Mouse (Mus musculus) adrenal gland, adult 2 months (tissue): Measurements from ENCODE around the gene Gm43720. TPM values are rescaled to one million over a fixed set of nuclear protein-coding genes. Genes with fewer than 3 reads are reported as not detected.
A peak's percentile ranks its signal among the peaks of the same experiment; 100 is the strongest.
"Not testable (repeated sequence)": the region's sequence is repeated elsewhere in the genome, so short reads cannot be mapped to it uniquely, and the experiment has no call there.

Source experiments
- DNase-seq: peaks from one replicate; pipeline ENCODE4 v3.0.0; 2021
- polyA plus RNA-seq: library from polyadenylated mRNA; depleted of rRNA; stranded (reverse); fragments of >200 nt; gene quantifications from 2 replicates; pipeline ENCODE4 v1.2.3, GENCODE M21; 2012
- total RNA-seq, 2 experiments: library from RNA; stranded (reverse); gene quantifications; 2 replicates each; pipeline ENCODE4 v1.2.3; 2021

Gm43720 gene
- total and polyA plus RNA-seq, 3 experiments: not detected

DNA sequence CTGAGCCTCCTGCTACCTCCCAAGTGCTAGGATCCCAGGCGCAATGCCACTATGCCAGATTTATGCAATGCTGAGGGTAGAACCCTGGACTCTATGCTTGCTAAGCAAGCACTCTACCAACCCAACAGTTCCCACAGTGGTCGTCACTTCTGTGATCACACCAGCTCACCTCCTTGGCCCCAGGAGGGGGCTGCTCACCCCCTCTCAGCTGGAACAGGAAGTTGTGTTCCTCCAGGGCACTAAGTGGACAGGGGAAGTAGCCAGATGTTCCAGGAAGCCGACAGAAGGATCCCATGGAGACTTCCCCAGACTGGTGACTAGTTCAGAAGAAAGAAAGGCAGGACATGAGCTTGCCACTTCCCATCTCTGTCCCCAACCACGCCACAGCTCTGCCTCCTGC is 17.8 kb downstream of the Gm43720 start:
- no peak for DNase-seq

DNA sequence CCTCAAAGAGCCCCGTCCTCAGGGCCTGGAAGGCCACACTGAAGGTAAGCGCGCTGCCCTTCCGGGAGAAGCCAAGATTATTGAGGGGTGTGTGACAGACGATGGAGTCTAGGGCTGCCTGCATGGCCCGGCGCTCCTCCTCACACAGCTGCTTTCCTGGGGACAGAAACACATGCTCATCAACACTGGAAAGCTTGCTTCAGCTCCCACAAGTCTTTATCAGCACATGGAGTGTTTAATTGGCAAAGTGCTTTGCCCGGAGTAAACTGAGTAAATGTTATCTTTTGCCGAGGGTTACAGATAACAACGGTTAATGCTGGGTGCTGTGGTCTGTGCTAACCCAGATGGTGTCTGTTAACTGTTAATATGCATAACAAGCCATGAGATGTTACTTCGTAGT is 18.9 kb downstream of the Gm43720 start:
- DNase-seq: no peak

- no peak for DNase-seq
Observed at GRCm38 (mm10) chr5:138260051-138260450, 19.7 kb downstream of the Gm43720 start.

DNA sequence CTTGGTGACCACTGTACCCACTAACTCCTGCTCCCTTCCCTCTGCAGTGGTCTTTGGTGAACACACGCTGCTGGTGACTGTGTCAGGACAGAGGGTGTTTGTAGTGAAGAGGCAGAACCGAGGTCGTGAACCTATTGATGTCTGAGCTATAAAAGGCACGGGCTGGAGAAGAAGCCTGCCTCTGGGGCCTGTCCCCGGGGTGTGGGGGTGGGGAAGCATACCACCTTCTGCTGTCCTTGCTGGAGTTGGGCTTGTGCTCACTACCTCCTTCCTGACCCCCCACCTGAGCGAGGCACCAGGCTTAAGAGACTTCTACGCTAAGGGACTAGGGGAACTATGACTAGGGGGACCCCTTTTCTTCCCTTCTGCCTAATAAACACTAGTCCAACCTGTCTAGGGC is 20.8 kb downstream of the Gm43720 start:
- DNase-seq: no peak

DNA sequence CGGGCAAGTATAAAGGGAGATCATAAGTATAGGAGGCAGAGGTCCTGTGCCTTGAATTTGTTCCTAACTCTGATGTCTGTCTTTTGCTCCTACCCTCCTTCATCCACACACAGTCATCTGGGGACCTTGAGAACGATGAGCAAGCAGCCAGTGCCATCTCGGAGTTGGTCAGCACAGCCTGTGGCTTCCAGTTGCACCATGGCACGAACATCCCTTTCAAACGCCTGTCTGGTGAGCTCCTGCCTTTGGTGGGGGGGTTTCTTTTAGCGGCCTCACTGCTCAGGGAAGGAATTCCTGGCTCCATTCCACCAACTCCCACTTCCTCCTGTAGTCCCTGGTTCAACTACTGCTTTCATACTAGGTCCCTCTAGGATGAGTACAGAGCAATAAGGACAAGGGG is 21.2 kb downstream of the Gm43720 start:
- peak; percentile 80 for DNase-seq

DNA sequence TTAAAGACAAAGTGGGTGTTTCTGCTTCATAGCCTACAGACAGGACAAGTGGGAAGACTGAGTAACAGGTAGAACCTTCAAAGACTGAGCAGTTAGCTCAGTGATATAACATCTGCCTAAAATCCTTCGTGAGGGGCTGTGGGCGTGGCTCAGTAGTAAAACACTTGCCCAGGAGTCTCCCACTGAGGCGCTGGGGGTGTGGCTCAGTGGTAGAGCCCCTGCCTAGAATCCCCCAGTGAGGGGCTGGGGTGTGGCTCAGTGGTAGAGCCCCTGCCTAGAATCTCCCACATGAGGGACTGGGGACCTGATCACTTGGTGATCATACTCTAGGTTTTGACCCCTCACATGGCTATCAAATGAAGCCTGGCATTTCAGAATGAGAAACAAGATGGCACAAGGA is 21.7 kb downstream of the Gm43720 start:
- DNase-seq: no peak

DNA sequence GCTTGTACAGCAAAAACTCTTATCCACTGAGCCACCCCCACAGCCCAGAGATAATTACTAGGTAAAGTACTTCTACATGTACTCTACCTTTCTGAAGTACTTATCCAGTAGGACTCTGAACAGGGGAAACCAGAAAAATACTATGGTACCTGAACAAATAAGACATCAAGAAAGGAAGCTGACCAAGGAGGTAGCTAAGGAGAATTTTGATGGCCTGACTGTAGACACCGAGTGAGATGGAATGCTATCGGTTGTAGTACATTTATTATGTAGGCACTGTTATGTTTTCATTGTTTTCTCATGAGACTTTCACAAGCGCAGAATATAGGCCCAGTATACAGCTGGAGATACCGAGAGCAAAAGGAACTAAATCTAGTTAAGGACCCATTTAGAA is 22.2 kb downstream of the Gm43720 start:
- DNase-seq: no peak

GRCm38 (mm10) chr5:138256966-138257584 is 22.7 kb downstream of the Gm43720 start:
- no peak for DNase-seq

DNA sequence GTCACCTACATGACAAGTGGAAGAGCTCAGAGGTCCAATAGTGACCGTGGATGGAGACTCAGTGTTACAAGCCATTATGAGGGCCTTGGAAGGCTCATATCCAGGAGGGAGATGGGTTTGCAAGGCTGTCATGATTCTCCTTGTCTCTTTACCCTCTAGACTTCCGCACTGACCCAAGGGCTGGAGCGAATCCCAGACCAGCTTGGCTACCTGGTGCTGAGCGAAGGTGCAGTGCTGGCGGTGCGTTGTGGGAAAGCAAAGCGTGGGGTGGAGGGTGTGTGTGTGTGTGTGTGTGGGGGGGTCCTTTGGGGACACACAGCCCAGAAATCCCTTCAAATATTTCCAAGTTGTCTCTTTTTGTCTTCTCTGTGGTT is 23.7 kb downstream of the Gm43720 start:
- no peak for DNase-seq

- peak; percentile 96 for DNase-seq
Observed at GRCm38 (mm10) chr5:138255353-138256093, 24.2 kb downstream of the Gm43720 start, which contains the start of gene Lamtor4. Lamtor4 (plus strand) TSS chr5:138255482.

DNA sequence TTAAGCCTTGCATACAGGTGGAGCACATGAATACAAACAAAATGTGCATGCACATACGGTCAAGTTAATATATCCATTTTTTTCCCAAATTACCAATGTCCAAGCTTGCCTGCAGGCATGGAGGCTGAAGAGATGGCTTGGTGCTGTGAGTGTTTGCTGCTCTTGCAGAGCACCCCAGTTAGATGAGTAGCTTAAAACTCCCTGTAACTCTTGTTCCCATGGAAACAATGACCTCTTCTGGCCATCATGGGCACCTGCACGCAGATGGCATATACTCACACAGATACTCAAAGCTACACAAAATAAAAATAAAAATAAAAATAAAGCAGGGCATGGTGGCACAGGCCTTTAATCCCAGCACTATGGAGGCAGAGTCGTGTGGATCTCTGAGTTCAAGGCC is 26.7 kb downstream of the Gm43720 start:
- DNase-seq: no peak

- DNase-seq: no peak
Observed at GRCm38 (mm10) chr5:138251144-138251543, 28.6 kb downstream of the Gm43720 start.

DNA sequence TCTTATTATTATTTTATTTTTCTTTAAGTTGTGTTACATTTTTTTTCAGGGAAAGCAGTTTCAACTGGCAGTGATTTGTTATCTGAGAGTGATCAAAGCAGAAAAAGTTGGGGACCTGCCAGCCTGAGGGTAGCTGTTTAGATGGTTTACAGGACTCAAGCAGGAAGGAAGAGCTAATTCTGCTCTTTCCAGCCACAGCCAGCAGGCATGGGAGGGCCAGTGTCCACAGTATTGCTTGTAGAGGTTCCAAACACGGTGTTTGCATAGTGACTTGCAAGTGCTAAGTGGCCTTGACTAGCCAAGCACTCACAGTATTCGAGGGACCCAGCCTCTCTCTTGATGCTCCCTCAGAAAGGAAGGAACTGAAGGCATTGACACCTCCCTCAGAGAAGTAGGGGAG is 38.2 kb downstream of the Gm43720 start:
- peak; percentile 50 for DNase-seq

DNA sequence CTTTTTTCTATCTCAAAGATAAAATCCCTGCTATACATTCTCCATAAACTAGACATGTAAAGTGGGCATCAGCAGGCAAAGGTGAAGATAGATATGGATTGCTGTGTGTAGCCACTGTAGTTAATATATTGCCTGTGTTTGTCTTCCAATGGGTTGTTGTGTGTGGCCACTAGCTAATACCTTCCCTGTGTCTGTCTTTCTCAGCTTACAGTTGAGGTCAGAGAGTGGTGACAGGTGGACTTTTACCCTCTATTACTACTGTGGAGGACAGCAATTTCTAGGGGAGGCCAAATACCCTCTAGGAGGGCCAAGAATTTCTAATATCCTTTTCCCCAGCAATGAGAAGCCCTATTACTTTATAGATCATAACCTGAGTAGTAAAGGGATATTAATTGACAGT is 45.5 kb downstream of the Gm43720 start:
- DNase-seq: no peak

- no peak for DNase-seq
Observed at GRCm38 (mm10) chr5:138233778-138234177, 46.0 kb downstream of the Gm43720 start.

DNA sequence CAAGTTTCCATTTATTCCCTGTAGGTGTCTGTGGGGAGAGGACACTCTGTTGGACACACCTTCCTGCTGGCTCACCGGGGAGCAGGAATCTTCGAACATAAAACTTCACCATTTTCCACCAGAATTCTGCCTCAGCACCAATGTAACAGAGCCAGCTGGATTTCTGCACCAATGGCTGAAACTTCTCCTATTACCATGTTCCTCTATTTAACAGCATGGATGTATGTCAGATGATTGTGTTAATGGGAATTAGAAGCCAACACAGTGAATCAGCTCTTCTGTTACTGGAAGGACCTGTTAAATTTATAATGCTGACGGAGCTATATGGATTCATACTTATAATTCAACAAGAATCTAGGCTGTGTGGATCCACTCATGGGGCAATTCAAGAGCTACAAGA is 50.2 kb downstream of the Gm43720 start:
- DNase-seq: no peak

DNA sequence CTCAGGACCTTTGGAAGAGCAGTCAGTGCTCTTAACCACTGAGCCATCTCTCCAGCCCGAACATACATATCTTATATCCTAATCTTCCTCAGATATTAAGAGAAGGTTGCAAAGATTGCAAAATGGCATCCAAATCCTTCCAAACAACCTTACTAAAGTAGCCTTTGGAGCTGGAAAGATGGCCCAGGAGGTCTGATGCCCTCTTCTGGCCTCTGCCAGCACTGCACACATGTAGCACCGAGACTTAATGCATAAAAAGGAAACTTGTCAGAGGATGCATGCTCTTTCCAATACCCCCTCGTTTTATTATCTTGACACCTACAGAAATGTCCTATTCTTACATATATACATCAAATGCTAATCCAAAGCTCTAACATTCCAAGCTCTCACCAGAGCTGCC is 51.7 kb downstream of the Gm43720 start:
- DNase-seq: peak; percentile 19

GRCm38 (mm10) chr5:138227367-138227766 is 52.4 kb downstream of the Gm43720 start:
- no peak for DNase-seq

DNA sequence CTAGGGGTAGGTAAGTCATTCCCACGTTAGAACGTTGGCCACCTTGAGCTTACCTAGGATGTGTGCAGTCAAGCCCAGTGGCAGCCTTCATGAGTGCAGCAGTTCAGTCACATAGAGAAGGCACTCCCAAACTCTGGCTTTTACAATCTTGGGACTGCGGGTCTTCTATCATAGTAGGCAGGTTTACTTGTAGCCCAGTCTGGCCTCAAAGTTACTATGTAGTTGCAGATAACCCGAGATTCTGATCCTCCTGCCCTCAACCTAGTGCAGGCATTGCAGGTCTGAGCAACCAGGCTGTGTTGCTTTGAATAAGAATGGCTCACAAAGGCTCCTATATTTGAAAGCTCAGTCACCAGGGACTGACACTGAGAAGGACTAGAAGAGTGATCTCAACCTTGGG is 53.3 kb downstream of the Gm43720 start:
- no peak for DNase-seq

DNA sequence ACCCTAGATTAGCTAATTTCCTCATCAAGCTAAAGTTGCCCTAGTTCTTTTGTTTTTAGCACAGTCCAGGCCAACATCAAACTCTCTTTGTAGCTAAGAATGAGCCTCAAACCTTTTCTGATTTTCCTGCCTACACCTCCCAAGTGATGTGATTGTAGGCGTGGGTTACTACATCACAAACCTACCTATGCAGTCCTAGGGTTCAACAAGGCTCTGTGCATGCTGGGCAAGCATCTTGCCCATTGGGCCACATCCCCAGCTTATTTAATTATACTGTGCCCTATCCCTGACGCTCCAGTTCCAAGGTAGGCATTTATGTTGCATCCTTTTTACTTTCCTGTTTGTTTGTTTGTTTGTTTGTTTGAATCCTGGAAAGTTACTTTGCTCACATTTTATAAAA is 54.1 kb downstream of the Gm43720 start, which contains the start of gene Nxpe5:
Gene Nxpe5 (plus strand): TSS at position 199 of the 400 bp plus-strand sequence.
- DNase-seq: no peak

- no peak for DNase-seq
Observed at GRCm38 (mm10) chr5:138223287-138223686, 56.5 kb downstream of the Gm43720 start.

GRCm38 (mm10) chr5:138222111-138222510 is 57.6 kb downstream of the Gm43720 start:
- DNase-seq: peak; percentile 89

DNA sequence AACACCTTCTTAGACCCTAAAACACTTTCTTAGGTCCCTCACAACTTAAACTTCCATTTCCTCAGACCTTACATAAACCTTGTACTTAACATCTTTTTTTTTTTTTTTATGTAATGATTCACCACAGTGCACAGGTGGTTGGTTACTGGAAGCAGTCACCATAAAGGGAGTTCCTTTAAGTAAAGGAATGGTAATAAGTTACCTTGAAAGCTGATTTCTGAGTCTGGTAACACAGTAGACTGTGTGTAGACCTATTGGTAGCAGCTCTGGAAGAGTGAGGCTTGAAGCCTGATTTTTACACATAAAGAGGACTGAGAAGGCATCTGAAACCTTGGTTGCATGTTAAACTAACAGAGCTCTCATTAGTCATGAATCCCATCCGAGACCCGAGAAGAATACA is 59.9 kb downstream of the Gm43720 start:
- no peak for DNase-seq

GRCm38 (mm10) chr5:138216632-138217031 is 63.1 kb downstream of the Gm43720 start:
- not testable (repeated sequence) for DNase-seq
